Mouse (Mus musculus) limb, embryonic 11.5 days (tissue): Measurements from ENCODE around the gene Gm28230. TPM values are rescaled to one million over a fixed set of nuclear protein-coding genes. Genes with fewer than 3 reads are reported as not detected.

Source experiments
- ATAC-seq: fragments of 200-750 bp; cut with Nextera tagmentation; 2 replicates; pipeline ENCODE4 v1.8.0; 2017; ENCODE audit warnings: low read depth; ENCODE audit not compliant: insufficient number of reproducible peaks, low FRiP score, low TSS enrichment
- DNase-seq: peaks from one replicate; pipeline ENCODE4 v3.0.0-alpha.2; 2015; ENCODE audit warnings: low spot score
- H3K27ac ChIP-seq: fragments of 300-500 bp; sonication (generic); replicated peaks from 2 replicates; pipeline ENCODE4 v1.5.1; 2014; ENCODE audit warnings: low read depth, mild to moderate bottlenecking, low read length
- H3K27me3 ChIP-seq: fragments of 300-500 bp; sonication (generic); 2 replicates; pipeline ENCODE4 v1.6.1; 2014; ENCODE audit warnings: mild to moderate bottlenecking, low read length, mixed read lengths; ENCODE audit not compliant: control insufficient read depth, insufficient read depth
- H3K36me3 ChIP-seq: fragments of 300-500 bp; sonication (generic); 2 replicates; pipeline ENCODE4 v1.6.1; 2014; ENCODE audit warnings: mild to moderate bottlenecking, low read length, moderate library complexity, mixed read lengths; ENCODE audit not compliant: control insufficient read depth, insufficient read depth
- H3K4me1 ChIP-seq: fragments of 300-500 bp; sonication (generic); 2 replicates; pipeline ENCODE4 v1.6.1; 2014; ENCODE audit warnings: low read length, mixed read lengths; ENCODE audit not compliant: control insufficient read depth, insufficient read depth
- H3K4me2 ChIP-seq: fragments of 300-500 bp; sonication (generic); 2 replicates; pipeline ENCODE4 v1.6.1; 2014; ENCODE audit warnings: low read depth, mild to moderate bottlenecking, moderate library complexity; ENCODE audit not compliant: severe bottlenecking
- H3K4me3 ChIP-seq: fragments of 300-500 bp; sonication (generic); 2 replicates; pipeline ENCODE4 v1.5.1; 2014; ENCODE audit warnings: low read depth, low read length
- H3K9ac ChIP-seq: fragments of 300-500 bp; sonication (generic); 2 replicates; pipeline ENCODE4 v1.6.1; 2014; ENCODE audit warnings: mild to moderate bottlenecking, low read length
- H3K9me3 ChIP-seq: fragments of 300-500 bp; sonication (generic); 2 replicates; pipeline ENCODE4 v1.6.1; 2016; ENCODE audit warnings: low read length; ENCODE audit not compliant: control insufficient read depth
- WGBS: fragments of 180-500 bp; shearing (Covaris S2); extraction: QIAGEN DNeasy Blood & Tissue Kit; methylation state at CpG from one replicate; pipeline ENCODE4 v1.1.7; 2014; 5-methylcytosine and 5-hydroxymethylcytosine counted together
- polyA plus RNA-seq: library from polyadenylated mRNA; unstranded; fragments of >200 nt; fragmentation: Nextera tagmentation; extraction: Ambion mirVana; gene quantifications from 2 replicates; pipeline ENCODE4 v1.2.1, GENCODE M21; 2014

Gene Gm28230
- polyA plus RNA-seq, 1 experiment from 2014 or later = 0.45 TPM

DNA sequence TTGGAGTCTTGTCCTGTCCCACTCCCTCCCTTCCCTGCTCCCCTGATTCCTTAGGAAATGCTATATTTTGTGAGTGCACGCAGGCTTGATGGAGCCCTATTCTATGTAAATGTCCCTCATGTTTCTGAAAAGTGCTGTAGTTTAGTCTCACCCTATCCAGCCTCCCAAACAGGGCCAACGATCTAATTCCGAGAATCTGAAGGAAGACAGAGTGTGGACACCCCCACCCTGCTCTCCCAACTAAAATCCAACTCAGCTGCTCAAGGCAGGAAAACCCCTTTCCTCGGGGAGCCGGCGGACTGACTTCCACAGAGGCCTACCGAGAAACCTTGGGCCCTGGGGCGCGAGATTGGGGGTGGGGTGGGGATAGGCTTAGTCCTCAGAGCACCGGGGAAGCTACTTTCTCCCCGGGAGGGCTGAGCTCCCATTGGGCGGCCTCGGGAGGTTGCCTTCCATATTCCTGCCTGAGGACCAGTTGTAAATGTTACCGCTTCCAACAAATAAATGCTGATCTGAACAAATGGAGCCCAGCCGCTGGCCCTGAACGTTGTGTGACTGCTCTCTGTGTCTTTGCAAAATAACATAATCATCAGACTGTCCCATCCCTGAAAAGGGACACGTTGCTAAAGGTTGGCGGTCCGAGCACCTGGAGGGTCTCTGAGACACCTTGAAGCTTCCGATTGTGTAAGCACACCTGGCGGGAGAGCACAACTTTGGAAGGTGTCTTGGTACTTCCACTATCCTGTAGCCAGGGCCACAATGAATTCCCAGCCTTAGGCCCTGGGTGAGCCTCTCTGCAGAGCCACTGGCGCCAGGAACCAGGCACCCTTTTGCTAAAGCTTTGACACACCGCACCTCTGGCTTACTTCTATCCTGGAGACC is 26.6 kb upstream of the Gm28230 start:
- 4% methylated on average over 23 of the region's 23 CpGs for WGBS

DNA sequence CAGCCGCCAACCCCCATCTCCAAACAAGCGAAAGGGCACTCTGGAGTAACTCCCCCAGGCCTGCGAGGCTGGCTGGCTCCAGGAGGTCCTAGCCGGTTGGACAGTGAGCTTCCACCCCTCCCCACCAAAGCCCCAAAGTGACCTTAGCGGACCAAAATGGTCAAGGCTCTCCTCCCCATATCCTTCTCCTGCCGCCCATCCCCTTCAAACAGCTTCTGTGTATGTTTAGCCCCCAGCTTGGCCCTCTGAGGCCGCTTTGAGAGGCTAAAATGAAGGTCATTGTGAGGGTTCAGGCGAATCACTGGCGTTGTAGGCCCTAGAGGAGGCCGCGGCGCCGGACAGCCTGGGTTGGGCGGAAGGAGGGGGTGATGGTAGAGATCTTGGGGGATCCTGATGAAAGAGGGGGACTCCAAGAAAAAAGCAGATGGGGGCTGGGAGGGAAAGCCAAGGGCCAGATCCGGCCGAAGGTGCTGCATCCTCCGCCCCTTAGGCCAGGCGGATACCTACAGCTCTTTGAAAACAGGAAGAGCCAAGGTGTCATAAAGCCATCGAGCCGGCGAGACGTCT is 25.9 kb upstream of the Gm28230 start:
- DNase-seq (no peak), ATAC-seq (no peak)
- peak overlapping the region; percentile 93 for H3K4me2 ChIP-seq
- 2% methylated on average over 22 of the region's 22 CpGs for WGBS
- H3K27ac ChIP-seq = peak overlapping the region; percentile 98
- peak overlapping the region; percentile 71 for H3K4me3 ChIP-seq
- H3K9me3 ChIP-seq = no peaks in the 10 kb centered on the region
- H3K4me1 ChIP-seq = peaks cover 36% of the 10 kb centered on the region
- H3K27me3 ChIP-seq = no peaks in the 10 kb centered on the region; the same call in 1 of the 2 replicates
- H3K9ac ChIP-seq = peak overlapping the region; percentile 97
- no peaks in the 10 kb centered on the region for H3K36me3 ChIP-seq

More for the DNA sequence above, 26.6 kb upstream of the Gm28230 start:
- peak overlapping the region; percentile 97 for H3K9ac ChIP-seq
- peaks cover 42% of the 10 kb centered on the region for H3K4me1 ChIP-seq
- no peaks in the 10 kb centered on the region; the same call in 1 of the 2 replicates for H3K27me3 ChIP-seq
- no peaks in the 10 kb centered on the region for H3K9me3 ChIP-seq
- H3K27ac ChIP-seq = peak overlapping the region; percentile 98
- no peaks in the 10 kb centered on the region for H3K36me3 ChIP-seq
- H3K4me3 ChIP-seq = peak overlapping the region; percentile 71
- peak overlapping the region; percentile 93 for H3K4me2 ChIP-seq
- DNase-seq (peak; percentile 68), ATAC-seq (no peak)

DNA sequence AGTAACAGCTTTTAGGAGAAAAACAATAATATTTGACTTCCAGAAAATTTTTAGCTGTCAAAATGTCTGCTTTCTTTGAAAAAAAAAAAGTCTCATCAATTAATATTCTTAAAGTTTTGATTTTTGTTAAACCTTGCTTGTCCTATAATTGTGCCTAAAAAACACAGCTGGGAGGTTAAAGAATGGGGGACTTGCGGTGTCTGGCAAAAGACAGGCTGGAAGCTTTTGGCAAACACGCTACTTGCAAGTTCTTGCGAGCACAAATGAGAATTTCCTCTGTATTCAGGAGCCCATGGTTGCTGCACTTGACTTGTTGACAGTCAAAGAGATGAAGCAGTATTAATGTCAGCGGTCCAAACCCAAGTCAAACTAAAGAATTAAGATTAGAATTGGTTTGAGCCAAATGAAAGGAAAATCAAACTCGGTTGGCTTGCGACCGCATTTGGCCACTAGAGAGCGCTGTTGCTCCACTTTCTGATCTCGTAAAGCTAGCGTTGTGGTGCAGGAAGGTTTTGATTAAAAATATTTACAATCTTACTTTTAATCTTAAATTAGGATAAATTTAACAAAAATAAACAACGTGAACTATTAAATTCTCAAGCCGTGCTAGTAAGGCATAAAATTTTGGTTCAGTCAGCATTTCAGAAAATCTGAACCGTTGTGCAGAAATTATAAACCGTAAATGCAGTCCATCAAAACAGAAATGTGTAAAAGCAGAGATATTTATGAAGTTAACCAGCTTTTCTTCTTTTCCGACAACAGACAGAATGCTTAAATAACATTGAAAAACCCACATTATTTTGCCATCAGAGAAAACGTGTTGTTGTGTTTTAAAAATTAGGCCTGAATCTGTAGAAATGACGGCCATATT is 24.3 kb upstream of the Gm28230 start:
- H3K27me3 ChIP-seq = no peaks in the 10 kb centered on the region
- H3K9ac ChIP-seq = no peak overlapping the region
- DNase-seq (peak; percentile 92), ATAC-seq (no peak)
- no peak overlapping the region for H3K4me3 ChIP-seq
- 7% methylated on average over 17 of the region's 17 CpGs for WGBS
- no peak overlapping the region for H3K27ac ChIP-seq
- no peaks in the 10 kb centered on the region for H3K9me3 ChIP-seq
- H3K4me1 ChIP-seq = peaks cover 25% of the 10 kb centered on the region
- H3K4me2 ChIP-seq = peak overlapping the region; percentile 37
- no peaks in the 10 kb centered on the region for H3K36me3 ChIP-seq

DNA sequence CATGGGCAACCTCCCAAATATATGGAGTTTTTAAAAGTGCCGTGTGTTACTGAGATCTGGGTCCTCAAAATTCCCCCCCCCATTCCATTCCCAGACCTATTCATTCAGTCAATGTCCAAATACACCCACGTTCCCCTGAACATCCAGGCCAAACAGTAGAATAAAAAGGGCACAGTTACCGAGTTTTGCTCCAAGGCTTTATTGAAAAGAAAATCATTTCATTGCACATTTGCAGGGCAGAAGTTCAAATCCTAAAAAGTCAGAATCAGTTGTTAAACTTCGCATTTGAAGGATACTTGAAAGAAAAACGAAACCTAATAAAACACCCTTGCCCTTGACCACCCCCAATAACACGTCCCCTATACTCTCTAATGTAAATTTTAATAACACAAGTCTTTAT is 23.7 kb upstream of the Gm28230 start:
- Histone ChIP-seq H3K36me3 (no peaks in the 10 kb centered on the region), H3K4me1 (peaks cover 24% of the 10 kb centered on the region), H3K9ac (no peak overlapping the region), H3K27me3 (no peaks in the 10 kb centered on the region), H3K4me3 (no peak overlapping the region), H3K27ac (no peak overlapping the region), H3K4me2 (no peak overlapping the region), H3K9me3 (no peaks in the 10 kb centered on the region)
- WGBS = 11% methylated on average over 6 of the region's 6 CpGs
- ATAC-seq = no peak
- no peak for DNase-seq

DNA sequence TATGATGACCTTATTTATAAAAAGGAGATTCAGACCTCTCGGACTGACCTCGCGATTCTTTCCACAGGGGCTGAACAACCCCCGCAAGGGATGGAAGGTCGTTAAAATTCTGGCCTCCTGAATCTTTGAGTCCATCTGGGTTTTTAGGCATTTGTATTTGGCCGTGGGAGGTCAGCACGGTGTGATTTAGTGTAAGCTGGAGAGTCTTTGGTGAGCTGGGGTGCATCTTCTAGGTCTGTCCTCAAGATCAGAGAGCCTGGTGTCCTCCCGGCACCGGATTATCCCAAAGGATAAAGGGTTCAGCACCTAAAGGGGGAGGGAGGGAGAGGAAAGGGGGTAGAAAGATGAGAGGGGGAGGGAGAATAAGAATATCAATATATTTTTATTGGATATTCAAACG is 23.2 kb upstream of the Gm28230 start:
- no peaks in the 10 kb centered on the region for H3K9me3 ChIP-seq
- H3K4me2 ChIP-seq = peak overlapping the region; percentile 92; the same call in 1 of the 2 replicates
- no peaks in the 10 kb centered on the region for H3K27me3 ChIP-seq
- H3K9ac ChIP-seq = no peak overlapping the region
- peaks cover 27% of the 10 kb centered on the region for H3K4me1 ChIP-seq
- no peaks in the 10 kb centered on the region for H3K36me3 ChIP-seq
- no peak overlapping the region; the same call in 1 of the 2 replicates for H3K4me3 ChIP-seq
- 3% methylated on average over 10 of the region's 10 CpGs for WGBS
- H3K27ac ChIP-seq = no peak overlapping the region
- no peak for ATAC-seq
- peak; percentile 49 for DNase-seq

DNA sequence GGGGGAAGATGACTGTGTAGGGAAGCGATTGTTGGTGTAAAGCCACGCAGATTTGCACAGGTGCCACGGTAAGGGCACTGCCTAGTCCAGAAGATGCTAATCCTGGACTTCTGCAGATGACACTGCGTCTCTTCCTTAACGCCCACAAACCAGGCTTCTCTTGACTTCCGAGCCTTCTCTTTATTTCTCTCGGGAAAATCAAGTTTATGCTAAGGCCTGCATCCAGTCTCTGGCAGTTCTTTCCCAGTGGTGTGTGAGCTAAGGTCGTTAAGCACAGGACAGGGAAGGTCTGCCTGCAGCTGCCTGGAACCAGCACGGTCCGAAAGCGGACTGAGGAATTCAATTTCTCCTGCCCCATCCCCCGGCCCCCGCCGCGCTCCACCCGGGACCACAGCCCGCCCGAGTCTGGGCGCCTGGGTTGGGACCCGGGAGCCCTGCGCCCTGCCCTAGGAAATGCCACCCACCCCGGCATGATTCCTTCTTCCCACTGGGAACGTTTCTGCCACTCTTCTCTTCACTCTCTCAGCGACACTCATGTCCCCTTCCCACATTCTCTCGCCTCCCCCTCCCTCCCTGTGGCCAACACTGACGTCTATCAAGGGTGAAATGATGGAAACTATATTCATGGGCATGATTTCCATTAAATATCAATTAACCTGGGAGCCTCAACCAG is 22.7 kb upstream of the Gm28230 start:
- Histone ChIP-seq H3K4me1 (peaks cover 33% of the 10 kb centered on the region), H3K9me3 (no peaks in the 10 kb centered on the region), H3K4me3 (peak overlapping the region; percentile 55), H3K36me3 (no peaks in the 10 kb centered on the region), H3K27me3 (no peaks in the 10 kb centered on the region), H3K4me2 (peak overlapping the region; percentile 92), H3K27ac (peak overlapping the region; percentile 99), H3K9ac (peak overlapping the region; percentile 96)
- 1% methylated on average over 26 of the region's 26 CpGs for WGBS
- no peak for ATAC-seq
- peak; percentile 66 for DNase-seq

DNA sequence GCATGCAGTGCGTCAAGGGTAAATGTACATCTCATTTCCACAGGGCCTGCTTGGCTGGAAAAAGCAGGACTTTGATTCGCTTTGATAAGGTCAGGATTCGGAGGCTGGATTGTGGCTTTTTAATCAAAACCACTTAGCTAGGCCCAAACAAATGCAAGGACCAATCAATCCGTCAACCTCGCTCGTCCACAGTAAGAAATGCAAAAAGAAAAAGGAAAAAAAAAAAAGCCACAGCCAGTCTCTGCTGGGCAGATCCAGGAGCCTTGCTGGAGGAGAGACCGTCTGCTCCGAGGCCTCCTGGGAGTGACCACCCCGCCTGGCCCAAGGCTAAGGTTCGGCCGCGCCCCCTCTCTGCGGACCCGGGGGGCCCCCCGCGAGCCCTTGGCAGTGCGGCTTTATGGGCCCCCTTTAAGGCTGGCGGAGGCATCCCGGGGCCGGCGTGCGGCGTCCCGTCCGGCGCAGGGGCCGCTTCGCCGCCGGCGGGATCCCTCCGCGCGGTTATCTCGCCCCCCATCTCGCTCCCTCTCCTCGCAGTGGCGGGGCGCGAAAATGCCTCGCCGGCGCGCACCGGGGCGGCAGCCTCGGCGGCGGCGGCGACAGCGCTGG is 22.0 kb upstream of the Gm28230 start, which contains the start of gene Hoxd8:
TSS of gene Hoxd8 (plus strand) at position 223 of the 606 bp plus-strand sequence.
- DNase-seq (peak; percentile 88), ATAC-seq (0 out of 2 replicates have a peak, but pooled peaks have one; percentile 18)
- Histone ChIP-seq H3K27ac (peak within 1 kb of the TSS; percentile 99), H3K4me3 (peak within 1 kb of the TSS; percentile 55), H3K27me3 (no peaks in the 10 kb centered on the region), H3K4me2 (peak within 1 kb of the TSS; percentile 92), H3K9ac (peak within 1 kb of the TSS; percentile 96), H3K36me3 (no peaks in the 10 kb centered on the region), H3K9me3 (no peaks in the 10 kb centered on the region), H3K4me1 (peaks cover 31% of the 10 kb centered on the region)
- WGBS = under 1% methylated on average over 40 of the region's 52 CpGs
